Mouse (Mus musculus) G1E (cell line): ENCODE results near the gene Ube2h. TPM values are rescaled to one million over a fixed set of nuclear protein-coding genes. Genes with fewer than 3 reads are reported as not detected.
"Not testable (repeated sequence)": the region's sequence is repeated elsewhere in the genome, so short reads cannot be mapped to it uniquely, and the experiment has no call there.

ENCODE experiments used
- ATAC-seq: 2 replicates; pipeline ENCODE4 v1.8.0; 2016; ENCODE audit warnings: mild to moderate bottlenecking; ENCODE audit not compliant: insufficient number of reproducible peaks, poor library complexity, low FRiP score, severe bottlenecking; ENCODE audit errors: extremely low read depth
- DNase-seq: peaks from one replicate; pipeline ENCODE4 v3.0.0; 2012; ENCODE audit warnings: low spot score
- H3K27me3 ChIP-seq: 2 replicates; pipeline ENCODE4 v1.6.1; 2012; ENCODE audit warnings: mild to moderate bottlenecking, low read length, inconsistent platforms; ENCODE audit not compliant: insufficient read depth
- H3K36me3 ChIP-seq: replicated peaks from 2 replicates; pipeline ENCODE3; 2012; ENCODE audit warnings: mild to moderate bottlenecking, inconsistent platforms
- H3K4me1 ChIP-seq: 2 replicates; pipeline ENCODE4 v1.6.1; 2012; ENCODE audit warnings: low read depth, low read length, inconsistent platforms, mixed read lengths; ENCODE audit not compliant: insufficient read depth
- H3K4me3 ChIP-seq: 2 replicates; pipeline ENCODE4 v1.5.1; 2012; ENCODE audit warnings: low read depth, mild to moderate bottlenecking, inconsistent platforms, low read length, moderate library complexity, mixed read lengths
- H3K9me3 ChIP-seq: replicated peaks from 2 replicates; pipeline ENCODE4 v1.6.1; 2012; ENCODE audit warnings: inconsistent platforms
- CTCF ChIP-seq: IDR thresholded peaks from 2 replicates; pipeline ENCODE4 v1.5.1; 2012; ENCODE audit warnings: low read depth, low read length, inconsistent platforms, mixed read lengths
- GATA1 ChIP-seq: IDR thresholded peaks from 2 replicates; pipeline ENCODE4 v1.6.1; 2012; ENCODE audit warnings: borderline replicate concordance, low read length, inconsistent platforms, mixed read lengths
- GATA2 ChIP-seq: IDR thresholded peaks from 2 replicates; pipeline ENCODE4 v1.6.1; 2012; ENCODE audit warnings: low read depth, low read length, inconsistent platforms, borderline replicate concordance
- POLR2AphosphoS5 ChIP-seq: IDR thresholded peaks from 2 replicates; pipeline ENCODE4 v1.6.1; 2012; ENCODE audit warnings: low read depth, low read length, inconsistent platforms; ENCODE audit not compliant: insufficient replicate concordance
- TAL1 ChIP-seq: conservative IDR thresholded peaks from 2 replicates; pipeline ENCODE4 v1.6.1; 2012; ENCODE audit warnings: low read depth, low read length, inconsistent platforms, mixed read lengths
- polyA plus RNA-seq: library from polyadenylated mRNA; stranded (reverse); fragments of >175 nt; gene quantifications from 2 replicates; pipeline ENCODE4 v1.2.3, GENCODE M21; 2012
- total RNA-seq, 2 experiments: library from RNA; stranded (forward) in 1 of 2; stranded (reverse) in 1 of 2; fragments of 200-1000 nt in 1 of 2; fragments of >200 nt in 1 of 2; fragmentation: Nextera tagmentation in 1 of 2; gene quantifications; 2 replicates each; pipeline ENCODE4 v1.2.3; 2014 to 2017

The Ube2h gene
- total and polyA plus RNA-seq, 3 experiments, result 23.0 to 48.0 (median 38.7) TPM

DNA sequence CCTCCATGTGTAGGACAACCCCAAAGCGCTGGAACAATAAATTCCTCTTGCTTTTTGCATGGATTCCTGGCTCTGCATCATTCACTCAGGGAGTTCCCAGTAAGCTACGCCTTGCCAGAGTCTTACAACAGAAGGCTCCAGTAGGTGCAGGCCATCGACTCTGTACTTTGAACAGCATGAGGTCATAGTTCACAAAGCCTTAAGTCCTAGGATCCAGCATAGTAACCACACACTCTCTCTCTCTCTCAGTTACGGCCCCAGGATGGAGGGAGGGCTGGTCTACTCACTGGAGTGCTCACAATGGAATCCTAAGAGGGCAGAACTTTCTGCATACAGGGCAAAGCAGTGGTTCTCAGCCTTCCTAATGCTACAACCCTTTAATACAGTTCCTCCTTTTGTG, 95.5 kb downstream of the Ube2h start:
- Histone ChIP-seq H3K4me3 (no peak overlapping the region), H3K4me1 (peaks cover 23% of the 10 kb centered on the region), H3K36me3 (peaks cover 9% of the 10 kb centered on the region), H3K9me3 (no peaks in the 10 kb centered on the region), H3K27me3 (peaks cover 15% of the 10 kb centered on the region)
- no peak for TF ChIP-seq CTCF
- no peak for TF ChIP-seq GATA1
- TF ChIP-seq TAL1, result no peak
- no peak for TF ChIP-seq GATA2
- no peak for TF ChIP-seq POLR2AphosphoS5
- DNase-seq, result no peak
- ATAC-seq, result no peak

GRCm38 (mm10) chr6:30205587-30206202, 98.6 kb downstream of the Ube2h start:
- Histone ChIP-seq H3K36me3 (no peaks in the 10 kb centered on the region), H3K27me3 (peaks cover 20% of the 10 kb centered on the region), H3K4me3 (peak overlapping the region; percentile 37; the same call in 1 of the 2 replicates), H3K9me3 (no peaks in the 10 kb centered on the region; the same call in 1 of the 2 replicates), H3K4me1 (peaks cover 23% of the 10 kb centered on the region)
- TF ChIP-seq GATA2 (no peak), CTCF (peak; percentile 94), GATA1 (no peak)
- ATAC-seq, result peak; percentile 15; the same call in 1 of the 2 replicates
- DNase-seq, result peak; percentile 90

DNA sequence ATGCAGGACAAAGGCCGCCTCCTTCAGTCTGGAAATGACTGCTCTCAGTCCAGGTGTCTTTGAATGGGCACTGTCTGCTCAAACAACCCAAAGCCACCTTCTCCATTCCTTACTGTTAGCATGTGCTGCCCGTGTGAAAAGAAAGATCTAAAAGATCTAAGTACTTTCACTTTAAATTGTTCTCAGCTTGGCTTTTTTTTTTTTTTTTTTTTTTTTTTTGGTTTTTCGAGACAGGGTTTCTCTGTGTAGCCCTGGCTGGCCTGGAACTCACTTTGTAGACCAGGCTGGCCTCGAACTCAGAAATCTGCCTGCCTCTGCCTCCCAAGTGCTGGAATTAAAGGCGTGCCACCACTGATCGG, 99.2 kb downstream of the Ube2h start:
- Histone ChIP-seq H3K4me3 (peak overlapping the region; percentile 38; the same call in 1 of the 2 replicates), H3K4me1 (peaks cover 23% of the 10 kb centered on the region), H3K27me3 (peaks cover 20% of the 10 kb centered on the region)
- not testable (repeated sequence) for H3K36me3 ChIP-seq, H3K9me3 ChIP-seq, ATAC-seq, DNase-seq

- Histone ChIP-seq H3K4me1 (peaks cover 23% of the 10 kb centered on the region), H3K9me3 (no peaks in the 10 kb centered on the region; the same call in 1 of the 2 replicates), H3K4me3 (peak overlapping the region; percentile 38; the same call in 1 of the 2 replicates), H3K27me3 (peaks cover 18% of the 10 kb centered on the region), H3K36me3 (no peaks in the 10 kb centered on the region)
- no peak for ATAC-seq
- TF ChIP-seq GATA2 (no peak), GATA1 (no peak), POLR2AphosphoS5 (no peak), TAL1 (no peak), CTCF (no peak)
- no peak for DNase-seq
Observed at GRCm38 (mm10) chr6:30204383-30205179, 99.8 kb downstream of the Ube2h start.

- Histone ChIP-seq H3K36me3 (no peaks in the 10 kb centered on the region), H3K27me3 (peaks cover 38% of the 10 kb centered on the region), H3K4me3 (no peak overlapping the region), H3K9me3 (no peaks in the 10 kb centered on the region), H3K4me1 (no peaks in the 10 kb centered on the region)
- ATAC-seq (no peak), DNase-seq (no peak)
- TF ChIP-seq POLR2AphosphoS5 (no peak), TAL1 (no peak), GATA2 (no peak), CTCF (no peak), GATA1 (no peak)
Observed at GRCm38 (mm10) chr6:30196143-30196542, 108.2 kb downstream of the Ube2h start.

GRCm38 (mm10) chr6:30195656-30196055, 108.7 kb downstream of the Ube2h start:
- no peak for ATAC-seq
- no peaks in the 10 kb centered on the region for H3K4me1 ChIP-seq
- no peak for DNase-seq
- no peak overlapping the region for H3K4me3 ChIP-seq
- H3K9me3 ChIP-seq, result no peaks in the 10 kb centered on the region
- peaks cover 41% of the 10 kb centered on the region for H3K27me3 ChIP-seq
- TF ChIP-seq GATA2 (no peak), CTCF (no peak), POLR2AphosphoS5 (no peak)
- H3K36me3 ChIP-seq, result no peaks in the 10 kb centered on the region

- no peak overlapping the region for H3K4me3 ChIP-seq
- TF ChIP-seq GATA2, result no peak
- no peak for TF ChIP-seq POLR2AphosphoS5
- H3K36me3 ChIP-seq, result no peaks in the 10 kb centered on the region
- H3K9me3 ChIP-seq, result no peaks in the 10 kb centered on the region
- H3K27me3 ChIP-seq, result peaks cover 79% of the 10 kb centered on the region
- no peaks in the 10 kb centered on the region for H3K4me1 ChIP-seq
- DNase-seq (no peak), ATAC-seq (no peak)
Observed at GRCm38 (mm10) chr6:30183624-30184023, 120.7 kb downstream of the Ube2h start.
